Mouse (Mus musculus) adrenal gland, adult (tissue): ENCODE results near the gene Rbl2.

Source experiments
- DNase-seq, 2 experiments: peaks; one replicate each; pipeline ENCODE4 v3.0.0; 2022 to 2023; ENCODE audit warnings: low spot score in 1 of 2; ENCODE audit not compliant: inconsistent age in 2 of 2

Rbl2 gene

GRCm38 (mm10) chr8:91069834-91070233, at the start of gene Rbl2:
Rbl2 (plus strand) TSS chr8:91070057.
- DNase-seq = peak; percentile 96 to 99

GRCm38 (mm10) chr8:91034417-91034816, 35.4 kb upstream of the Rbl2 start:
- DNase-seq = no peak

DNA sequence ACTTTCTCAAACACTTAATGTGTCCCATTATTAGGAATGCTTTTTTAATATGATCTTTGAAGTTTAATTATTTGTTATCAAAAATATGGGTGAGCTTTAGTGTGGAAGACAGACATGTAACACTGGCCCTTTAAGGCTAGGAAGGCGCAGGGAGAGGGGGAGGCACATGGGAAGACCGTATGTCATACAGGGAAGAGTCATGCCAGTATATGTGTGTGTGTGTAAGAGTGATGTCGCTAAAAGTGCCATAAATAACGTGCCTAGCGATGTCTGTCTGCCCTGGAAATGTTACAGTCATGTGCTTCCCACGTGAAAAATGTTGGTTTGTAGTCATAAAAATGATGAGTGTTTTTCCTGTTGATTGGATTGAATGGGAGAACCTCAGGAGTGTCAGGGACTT, 33.0 kb upstream of the Rbl2 start:
- no peak for DNase-seq

DNA sequence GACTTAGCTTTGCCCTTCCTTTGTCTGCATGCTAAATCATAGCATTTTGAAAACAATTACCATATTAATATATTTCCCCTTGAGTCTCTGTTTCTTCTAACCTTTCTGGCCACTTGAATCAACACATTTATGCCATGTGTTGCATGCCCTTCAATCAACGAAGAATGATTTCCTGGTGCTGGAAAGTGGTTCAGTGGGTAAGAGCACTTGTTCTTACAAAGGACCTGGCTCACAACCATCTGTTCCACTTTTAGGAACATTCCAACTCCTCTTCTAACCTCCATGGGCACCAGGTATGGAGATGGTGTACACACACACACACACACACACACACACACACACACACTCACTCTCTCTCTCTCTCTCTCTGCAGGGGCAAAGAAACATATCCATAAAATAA, 31.2 kb upstream of the Rbl2 start:
- DNase-seq = no peak

- no peak for DNase-seq
These were observed 23.5 kb upstream of the Rbl2 start for GRCm38 (mm10) chr8:91046370-91046769.

GRCm38 (mm10) chr8:91051037-91051436, 18.8 kb upstream of the Rbl2 start:
- DNase-seq = peak; percentile 61 to 87

- no peak for DNase-seq
These were observed 15.4 kb upstream of the Rbl2 start for GRCm38 (mm10) chr8:91054418-91054817.

DNA sequence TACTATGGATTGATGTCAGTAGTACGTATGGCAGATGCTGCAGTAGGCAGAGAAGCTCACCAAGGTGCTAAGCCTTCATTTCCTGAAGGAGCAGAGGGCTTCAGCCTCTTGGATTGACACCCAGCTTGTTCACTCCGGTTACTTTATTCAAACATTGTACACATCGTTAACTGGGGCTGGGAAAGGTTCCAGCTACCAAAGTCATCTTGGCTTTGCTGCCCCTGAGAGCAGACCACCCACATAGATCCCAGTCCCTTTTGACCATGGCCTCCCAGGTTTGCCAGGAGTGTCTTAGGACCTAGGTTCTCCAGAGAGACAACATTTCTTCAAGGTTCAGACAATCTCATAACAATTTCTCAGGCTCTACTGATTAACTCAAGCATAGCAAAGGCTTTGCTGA, 13.0 kb upstream of the Rbl2 start:
- DNase-seq = no peak

GRCm38 (mm10) chr8:91059086-91059578, 10.7 kb upstream of the Rbl2 start:
- DNase-seq = peak in 1 of 2 experiments; percentile 35

GRCm38 (mm10) chr8:91059884-91060510, 9.9 kb upstream of the Rbl2 start:
- peak in 1 of 2 experiments; percentile 37 for DNase-seq

DNA sequence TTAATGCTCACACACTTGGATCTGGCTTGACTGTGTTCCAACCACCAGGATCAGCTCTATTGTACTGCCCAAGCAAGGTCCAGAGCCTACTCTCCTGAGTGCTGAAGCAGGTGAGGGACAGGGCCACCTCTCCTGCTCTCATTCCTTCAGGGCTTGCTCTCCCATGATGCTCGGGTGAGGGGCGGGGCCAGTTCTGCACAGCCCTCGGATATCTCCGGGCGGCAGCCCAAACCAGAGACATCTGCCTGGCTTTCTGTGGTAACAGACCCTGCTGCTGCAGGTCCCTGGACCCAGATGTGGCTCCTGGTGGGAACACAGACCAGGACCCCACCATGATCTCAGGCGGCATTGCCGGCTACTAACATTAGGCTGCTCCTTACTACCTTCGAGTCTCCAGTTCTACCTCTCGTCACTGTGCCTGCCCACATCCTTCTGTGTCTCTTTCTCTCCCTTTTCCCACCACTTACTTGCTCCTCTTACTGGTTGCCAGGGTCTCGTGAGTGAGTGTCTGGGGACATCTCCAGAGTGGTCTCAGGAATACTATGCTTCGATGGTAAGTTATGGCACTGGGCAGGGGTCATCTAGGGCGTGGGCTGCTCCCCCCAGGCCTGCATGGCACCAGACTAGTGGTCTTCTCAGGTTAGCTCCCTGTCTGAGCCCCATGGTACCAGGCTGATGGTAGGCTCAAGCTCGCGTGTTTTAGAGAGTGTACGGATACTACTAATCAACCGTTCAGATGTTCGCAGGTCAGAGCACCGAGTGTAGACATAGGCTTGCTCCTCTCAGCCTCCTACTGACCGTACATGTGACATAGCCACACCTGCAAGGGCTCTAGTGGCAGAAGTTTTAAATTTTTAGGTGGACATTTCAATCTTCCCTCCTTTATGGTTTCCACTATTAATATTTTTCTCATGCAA, 9.0 kb upstream of the Rbl2 start:
- DNase-seq = peak in 1 of 2 experiments; percentile 29

- DNase-seq = no peak
These were observed 4.7 kb upstream of the Rbl2 start for GRCm38 (mm10) chr8:91065179-91065578.

GRCm38 (mm10) chr8:91069407-91069806, 450 bp upstream of the Rbl2 start:
- DNase-seq = peak in 1 of 2 experiments; percentile 36

DNA sequence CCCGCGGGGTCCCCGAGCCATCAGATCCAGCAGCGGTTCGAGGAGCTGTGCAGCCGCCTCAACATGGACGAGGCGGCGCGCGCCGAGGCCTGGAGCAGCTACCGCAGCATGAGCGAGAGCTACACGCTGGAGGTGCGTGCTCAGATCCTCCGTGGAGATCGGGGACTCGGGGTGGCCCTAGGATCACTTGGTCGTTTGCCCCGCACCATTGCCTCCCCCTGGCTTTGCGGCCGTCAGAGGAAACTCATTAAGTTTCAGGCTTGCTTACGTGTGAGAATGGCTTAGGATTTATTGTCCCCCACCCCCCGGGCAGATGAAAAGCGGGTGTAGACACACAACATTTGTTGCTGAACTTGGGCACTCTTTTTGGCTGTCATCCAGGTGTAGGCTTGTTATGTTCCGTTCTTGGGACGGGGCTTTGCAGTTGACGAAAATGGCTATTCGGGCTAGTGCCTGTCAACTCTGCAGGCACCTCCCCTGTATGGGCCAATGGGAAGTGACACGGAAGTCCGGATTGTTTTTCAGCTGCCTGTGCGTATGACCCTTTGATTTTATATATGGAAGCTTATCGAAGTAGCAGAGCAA, 510 bp downstream of the Rbl2 start:
- peak; percentile 85 to 95 for DNase-seq

GRCm38 (mm10) chr8:91077077-91077867, 7.4 kb downstream of the Rbl2 start:
- DNase-seq = no peak

- no peak for DNase-seq
These were observed 9.8 kb downstream of the Rbl2 start for GRCm38 (mm10) chr8:91079678-91080077.

DNA sequence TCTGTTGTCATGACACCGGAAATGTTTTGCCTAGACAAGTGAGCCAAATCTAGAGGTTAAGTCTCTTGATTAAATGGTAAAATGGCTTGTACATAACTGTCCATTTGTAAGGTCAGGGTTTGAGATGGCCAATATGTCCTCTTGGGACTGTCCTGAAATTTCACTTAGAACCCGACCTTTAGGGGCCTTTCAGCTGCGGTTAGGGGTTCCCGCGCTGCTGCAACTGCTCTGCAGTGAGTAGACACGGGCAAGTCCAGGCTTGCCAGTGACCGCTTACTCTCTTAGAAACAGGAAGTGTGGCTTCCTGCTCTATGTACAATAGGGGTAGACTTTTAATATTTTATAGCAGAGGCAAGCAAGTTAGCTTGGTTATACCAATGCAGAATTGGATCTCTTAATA, 12.1 kb downstream of the Rbl2 start:
- no peak for DNase-seq

GRCm38 (mm10) chr8:91082428-91082827, 12.6 kb downstream of the Rbl2 start:
- no peak for DNase-seq

GRCm38 (mm10) chr8:91088452-91088851, 18.6 kb downstream of the Rbl2 start:
- no peak for DNase-seq

DNA sequence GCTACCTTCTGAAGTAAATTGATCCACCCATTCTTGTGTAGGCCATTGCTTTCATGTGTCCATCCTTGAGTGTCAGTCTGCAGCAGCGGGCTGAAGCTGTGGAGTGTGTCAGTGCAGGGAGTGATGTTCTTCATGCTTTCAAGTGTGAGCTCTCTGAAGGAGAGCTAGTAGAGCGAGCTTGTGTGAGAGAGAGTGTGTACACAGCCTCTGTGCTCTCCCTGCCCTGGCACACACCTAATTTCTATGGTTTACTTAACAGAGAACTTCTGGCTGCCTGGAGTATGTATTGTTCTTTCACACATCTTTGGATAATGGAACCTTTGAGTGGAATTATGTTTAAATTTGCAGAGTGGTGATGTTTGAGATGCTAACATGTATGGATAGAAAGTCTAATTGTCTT, 19.7 kb downstream of the Rbl2 start:
- DNase-seq = no peak

- no peak for DNase-seq
These were observed 24.3 kb downstream of the Rbl2 start for GRCm38 (mm10) chr8:91094135-91094534.
